Mouse (Mus musculus): ENCODE results near the gene Tmem59l. TPM values are rescaled to one million over a fixed set of nuclear protein-coding genes. Genes with fewer than 3 reads are reported as not detected.

Tmem59l gene
- polyA plus RNA-seq, 1 experiment from 2014 or later = 2.4 TPM

DNA sequence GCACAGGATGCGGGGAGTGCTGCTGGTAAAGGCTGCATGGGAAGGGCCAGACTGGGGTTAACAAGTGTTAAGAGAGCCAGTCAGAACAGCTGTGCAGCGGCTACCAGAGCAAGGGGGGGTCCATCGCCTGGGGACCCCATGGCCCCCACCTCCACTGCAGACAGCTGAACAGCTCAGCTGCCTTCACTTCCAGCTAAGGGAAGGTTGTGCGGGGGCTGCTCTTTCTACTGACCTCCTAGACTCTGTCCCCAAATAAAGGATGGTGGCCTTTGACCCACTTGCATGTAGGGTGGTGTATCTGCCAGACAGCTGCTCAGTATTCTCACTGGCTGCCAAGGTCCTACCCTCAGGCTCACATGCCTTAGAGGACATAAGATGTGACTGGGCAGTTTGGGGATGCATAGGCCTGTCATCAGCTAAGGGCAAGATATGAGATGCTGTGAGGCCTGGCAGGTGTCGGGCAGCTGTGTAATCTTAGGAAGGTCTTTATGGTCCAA, 19.9 kb downstream of the Tmem59l start:
- Histone ChIP-seq H3K9me3 (ENCODE audit: control insufficient read depth) (no peaks in the 10 kb centered on the region), H3K36me3 (ENCODE audit: control insufficient read depth, insufficient read depth) (peaks cover 7% of the 10 kb centered on the region; the same call in 1 of the 2 replicates), H3K27ac (ENCODE audit: low read depth, low read length) (no peak overlapping the region), H3K4me2 (replicated peaks; ENCODE audit: low read depth) (no peak overlapping the region), H3K27me3 (replicated peaks; ENCODE audit: control insufficient read depth, insufficient read depth, low read length) (no peaks in the 10 kb centered on the region), H3K4me3 (ENCODE audit: low read depth, low read length) (no peak overlapping the region), H3K4me1 (replicated peaks; ENCODE audit: control insufficient read depth, insufficient read depth, low read length) (peaks cover 5% of the 10 kb centered on the region), H3K9ac (ENCODE audit: low read depth, low read length) (no peak overlapping the region)
- 59% methylated on average over 5 of the region's 5 CpGs for WGBS
- TF ChIP-seq CTCF (IDR thresholded peaks at IDR 0.05; ENCODE audit: low read depth) = no peak
- ATAC-seq = no peak

DNA sequence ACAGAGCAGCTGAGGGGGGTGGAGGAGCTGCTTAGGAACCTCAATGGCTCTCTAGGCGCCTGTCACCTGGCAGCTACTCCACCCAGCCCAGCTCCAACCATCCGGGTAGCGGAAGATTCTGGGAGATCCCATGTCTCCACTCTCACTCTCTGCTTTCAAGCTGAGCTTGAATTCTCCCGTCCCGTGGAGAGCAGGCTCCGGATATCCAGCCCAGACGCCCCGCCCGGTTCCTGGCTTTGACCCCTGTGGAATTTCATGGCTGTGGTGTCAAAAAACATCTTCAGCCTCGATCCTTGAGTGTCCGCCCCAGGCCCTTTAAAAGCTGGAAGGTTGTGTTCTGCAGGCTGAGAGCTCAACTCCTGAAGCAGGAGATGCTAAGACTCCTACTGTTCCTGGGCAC, 20.4 kb downstream of the Tmem59l start:
- no peak for TF ChIP-seq CTCF (IDR thresholded peaks at IDR 0.05; ENCODE audit: low read depth)
- Histone ChIP-seq H3K9me3 (ENCODE audit: control insufficient read depth) (no peaks in the 10 kb centered on the region), H3K27ac (ENCODE audit: low read depth, low read length) (no peak overlapping the region), H3K4me3 (ENCODE audit: low read depth, low read length) (no peak overlapping the region), H3K9ac (ENCODE audit: low read depth, low read length) (no peak overlapping the region), H3K4me2 (replicated peaks; ENCODE audit: low read depth) (no peak overlapping the region), H3K27me3 (replicated peaks; ENCODE audit: control insufficient read depth, insufficient read depth, low read length) (no peaks in the 10 kb centered on the region), H3K36me3 (ENCODE audit: control insufficient read depth, insufficient read depth) (peaks cover 7% of the 10 kb centered on the region; the same call in 1 of the 2 replicates), H3K4me1 (replicated peaks; ENCODE audit: control insufficient read depth, insufficient read depth, low read length) (peaks cover 5% of the 10 kb centered on the region)
- ATAC-seq = no peak
- 53% methylated on average over 11 of the region's 11 CpGs for WGBS

DNA sequence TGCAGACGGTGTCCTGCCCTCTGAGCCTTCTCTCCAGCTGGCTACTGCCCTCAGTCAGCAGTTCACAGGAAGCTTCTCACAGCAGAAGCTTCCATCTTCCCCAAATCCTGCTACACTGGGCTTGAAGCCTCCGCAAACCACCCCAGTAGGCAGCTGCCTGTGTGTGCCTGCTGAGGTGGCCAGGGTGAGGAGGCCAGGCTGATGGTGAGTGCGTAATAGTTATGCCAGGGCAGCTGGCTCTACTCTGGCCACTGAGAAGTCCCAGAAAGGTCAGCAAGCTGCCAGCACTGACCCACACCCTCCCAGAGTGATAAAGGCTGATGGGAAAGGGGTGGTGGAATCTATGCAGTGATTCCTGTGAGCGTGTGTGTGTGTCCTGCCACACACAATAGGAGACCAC, 20.9 kb downstream of the Tmem59l start:
- H3K27ac ChIP-seq (ENCODE audit: low read depth, low read length) = no peak overlapping the region
- TF ChIP-seq CTCF (IDR thresholded peaks at IDR 0.05; ENCODE audit: low read depth) = no peak
- H3K27me3 ChIP-seq (replicated peaks; ENCODE audit: control insufficient read depth, insufficient read depth, low read length) = no peaks in the 10 kb centered on the region
- no peaks in the 10 kb centered on the region for H3K9me3 ChIP-seq (ENCODE audit: control insufficient read depth)
- H3K36me3 ChIP-seq (ENCODE audit: control insufficient read depth, insufficient read depth) = peaks cover 7% of the 10 kb centered on the region; the same call in 1 of the 2 replicates
- H3K4me1 ChIP-seq (replicated peaks; ENCODE audit: control insufficient read depth, insufficient read depth, low read length) = peaks cover 5% of the 10 kb centered on the region
- 80% methylated on average over 4 of the region's 4 CpGs for WGBS
- H3K9ac ChIP-seq (ENCODE audit: low read depth, low read length) = no peak overlapping the region
- ATAC-seq = no peak
- no peak overlapping the region for H3K4me2 ChIP-seq (replicated peaks; ENCODE audit: low read depth)
- H3K4me3 ChIP-seq (ENCODE audit: low read depth, low read length) = no peak overlapping the region

DNA sequence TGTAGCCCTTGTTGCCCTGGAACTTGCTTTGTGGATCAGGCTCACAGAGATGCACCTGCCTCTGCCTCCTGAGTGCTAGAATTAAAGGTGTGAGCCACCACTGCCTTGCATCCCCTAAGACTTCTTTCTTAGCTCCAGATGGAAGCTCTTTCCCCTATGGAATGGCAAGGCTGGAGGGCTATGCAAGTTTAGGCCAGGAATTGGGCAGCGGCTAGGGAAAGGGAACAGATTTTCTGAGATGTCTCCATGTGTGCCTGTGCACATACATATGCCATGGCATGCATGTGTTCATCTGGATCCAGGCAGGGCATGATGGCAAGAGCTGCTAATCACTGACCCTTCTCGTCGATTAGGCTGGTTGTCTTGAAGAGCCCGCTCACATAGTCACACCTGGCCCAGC, 21.5 kb downstream of the Tmem59l start:
- Histone ChIP-seq H3K4me2 (replicated peaks; ENCODE audit: low read depth) (no peak overlapping the region), H3K36me3 (ENCODE audit: control insufficient read depth, insufficient read depth) (peaks cover 7% of the 10 kb centered on the region; the same call in 1 of the 2 replicates), H3K4me1 (replicated peaks; ENCODE audit: control insufficient read depth, insufficient read depth, low read length) (peaks cover 5% of the 10 kb centered on the region), H3K27me3 (replicated peaks; ENCODE audit: control insufficient read depth, insufficient read depth, low read length) (no peaks in the 10 kb centered on the region), H3K4me3 (ENCODE audit: low read depth, low read length) (no peak overlapping the region), H3K9me3 (ENCODE audit: control insufficient read depth) (no peaks in the 10 kb centered on the region), H3K27ac (ENCODE audit: low read depth, low read length) (no peak overlapping the region), H3K9ac (ENCODE audit: low read depth, low read length) (no peak overlapping the region)
- over 99% methylated on average over 4 of the region's 4 CpGs for WGBS
- no peak for ATAC-seq
- TF ChIP-seq CTCF (IDR thresholded peaks at IDR 0.05; ENCODE audit: low read depth) = no peak

DNA sequence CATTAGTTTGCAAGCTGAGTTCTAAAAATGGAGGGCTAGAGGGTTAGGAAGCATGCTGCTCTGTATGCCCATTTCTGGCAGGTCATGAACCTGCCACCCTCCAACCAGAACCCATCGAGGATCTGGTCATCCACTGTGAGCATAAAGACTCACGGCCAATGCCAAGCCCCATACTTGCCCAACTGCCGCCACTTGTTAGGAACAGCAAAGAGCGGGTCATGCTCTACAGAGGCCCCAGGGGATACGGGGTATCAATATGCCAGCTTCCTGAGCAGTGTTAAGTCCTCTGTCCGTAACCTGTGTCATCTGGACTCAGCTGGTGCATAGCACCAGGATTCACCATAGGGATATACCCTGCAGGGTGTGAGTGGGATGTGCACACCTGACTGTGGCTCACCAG, 23.0 kb downstream of the Tmem59l start:
- no peaks in the 10 kb centered on the region for H3K4me1 ChIP-seq (replicated peaks; ENCODE audit: control insufficient read depth, insufficient read depth, low read length)
- no peak overlapping the region for H3K9ac ChIP-seq (ENCODE audit: low read depth, low read length)
- H3K27me3 ChIP-seq (replicated peaks; ENCODE audit: control insufficient read depth, insufficient read depth, low read length) = no peaks in the 10 kb centered on the region
- H3K4me3 ChIP-seq (ENCODE audit: low read depth, low read length) = no peak overlapping the region
- H3K9me3 ChIP-seq (ENCODE audit: control insufficient read depth) = no peaks in the 10 kb centered on the region
- no peak overlapping the region for H3K4me2 ChIP-seq (replicated peaks; ENCODE audit: low read depth)
- no peak for ATAC-seq
- H3K36me3 ChIP-seq (ENCODE audit: control insufficient read depth, insufficient read depth) = peaks cover 7% of the 10 kb centered on the region; the same call in 1 of the 2 replicates
- TF ChIP-seq CTCF (IDR thresholded peaks at IDR 0.05; ENCODE audit: low read depth) = no peak
- WGBS = 91% methylated on average over 6 of the region's 6 CpGs
- H3K27ac ChIP-seq (ENCODE audit: low read depth, low read length) = no peak overlapping the region

DNA sequence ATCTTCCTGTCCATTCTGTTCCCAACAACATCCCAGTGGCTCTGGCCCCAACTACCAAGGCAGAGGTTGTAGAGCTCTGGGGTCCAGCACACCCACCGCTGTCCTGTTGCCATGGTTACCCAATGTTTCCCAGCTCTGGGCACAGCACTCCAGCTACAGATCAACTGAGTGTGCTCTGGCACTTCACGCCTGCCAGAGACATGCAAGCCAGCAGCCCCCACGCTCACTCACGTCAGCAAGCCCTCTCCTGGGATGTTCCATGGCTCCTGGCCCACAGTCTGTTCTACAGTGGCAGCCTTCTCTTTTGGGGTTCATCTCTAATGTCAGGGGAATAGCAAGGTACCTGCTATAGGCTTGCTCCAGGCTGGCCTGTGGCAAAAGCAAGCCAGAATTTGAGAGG, 23.9 kb downstream of the Tmem59l start:
- no peak overlapping the region for H3K27ac ChIP-seq (ENCODE audit: low read depth, low read length)
- WGBS = 86% methylated on average over 4 of the region's 4 CpGs
- ATAC-seq = no peak
- peaks cover 7% of the 10 kb centered on the region; the same call in 1 of the 2 replicates for H3K36me3 ChIP-seq (ENCODE audit: control insufficient read depth, insufficient read depth)
- no peak overlapping the region for H3K4me3 ChIP-seq (ENCODE audit: low read depth, low read length)
- no peaks in the 10 kb centered on the region for H3K9me3 ChIP-seq (ENCODE audit: control insufficient read depth)
- no peaks in the 10 kb centered on the region for H3K27me3 ChIP-seq (replicated peaks; ENCODE audit: control insufficient read depth, insufficient read depth, low read length)
- no peak overlapping the region for H3K4me2 ChIP-seq (replicated peaks; ENCODE audit: low read depth)
- H3K4me1 ChIP-seq (replicated peaks; ENCODE audit: control insufficient read depth, insufficient read depth, low read length) = no peaks in the 10 kb centered on the region
- no peak overlapping the region for H3K9ac ChIP-seq (ENCODE audit: low read depth, low read length)
- no peak for TF ChIP-seq CTCF (IDR thresholded peaks at IDR 0.05; ENCODE audit: low read depth)

DNA sequence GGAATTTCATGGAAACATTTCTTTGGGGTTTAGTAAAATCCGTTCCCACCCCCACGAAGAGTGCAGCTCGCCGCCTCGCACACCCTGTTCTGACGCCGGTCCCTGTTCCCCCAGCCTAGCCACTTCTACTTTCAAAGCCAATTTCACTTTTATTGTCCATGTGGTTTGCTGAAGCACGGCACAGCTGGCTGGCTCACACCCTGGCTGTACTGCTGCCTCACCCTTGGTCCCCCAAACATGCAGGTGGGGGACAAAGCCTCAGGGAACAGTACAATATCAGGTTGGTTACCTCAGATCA, 24.7 kb downstream of the Tmem59l start:
- no peaks in the 10 kb centered on the region for H3K27me3 ChIP-seq (replicated peaks; ENCODE audit: control insufficient read depth, insufficient read depth, low read length)
- no peak overlapping the region for H3K4me2 ChIP-seq (replicated peaks; ENCODE audit: low read depth)
- no peak for TF ChIP-seq CTCF (IDR thresholded peaks at IDR 0.05; ENCODE audit: low read depth)
- H3K36me3 ChIP-seq (ENCODE audit: control insufficient read depth, insufficient read depth) = peaks cover 7% of the 10 kb centered on the region; the same call in 1 of the 2 replicates
- no peaks in the 10 kb centered on the region for H3K4me1 ChIP-seq (replicated peaks; ENCODE audit: control insufficient read depth, insufficient read depth, low read length)
- no peaks in the 10 kb centered on the region for H3K9me3 ChIP-seq (ENCODE audit: control insufficient read depth)
- WGBS = 78% methylated on average over 8 of the region's 8 CpGs
- ATAC-seq = no peak
- H3K4me3 ChIP-seq (ENCODE audit: low read depth, low read length) = no peak overlapping the region
- no peak overlapping the region for H3K9ac ChIP-seq (ENCODE audit: low read depth, low read length)
- H3K27ac ChIP-seq (ENCODE audit: low read depth, low read length) = no peak overlapping the region
